ENCODE assay signal across 34 mouse cellular contexts in the genomic region with DNA sequence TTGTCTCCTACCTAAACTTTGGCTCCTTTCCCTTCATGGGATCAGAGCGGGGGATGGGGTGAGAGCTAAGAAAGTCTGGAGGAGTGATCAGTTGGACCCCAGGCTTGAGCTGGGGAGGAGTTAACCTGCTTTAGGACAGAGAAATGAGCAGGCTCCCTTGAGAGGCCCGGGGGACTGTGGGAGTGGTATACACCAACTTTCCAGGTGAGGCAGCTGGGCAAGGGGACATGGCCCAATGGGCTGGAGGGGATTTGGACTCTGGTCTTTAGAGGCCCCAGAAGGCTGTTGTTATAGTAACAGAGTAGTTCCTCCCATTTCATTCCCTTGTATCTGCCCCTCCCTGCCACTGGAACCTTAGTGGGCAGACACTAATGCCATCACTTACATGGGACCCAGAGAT. TPM values are rescaled to one million over a fixed set of nuclear protein-coding genes. Genes with fewer than 3 reads are reported as not detected.
DNase-seq lines count a peak whose midpoint lies in the region; ATAC-seq and TF ChIP-seq lines count a peak whose summit lies in the region.
"Had no signal": no experiment of that assay in that cellular context is flagged by ENCODE, and none has a peak within 500 bp of the region (broad histone marks: within the 10 kb centered on the region; RNA-seq: fewer than 3 reads in every experiment).

No protein-coding gene starts in this region.

- DNase-seq in kidney, postnatal 0 days (ENCODE audit: low spot score), result no peak
- DNase-seq in kidney, adult 2 months, result no peak
- no peak for DNase-seq in stomach, postnatal 0 days (ENCODE audit: low spot score)
- DNase-seq in layer of hippocampus, adult 11-12 months (ENCODE audit: low spot score), result no peak
- DNase-seq in gastrocnemius, postnatal 4 days (ENCODE audit: low spot score in 2 of 2), result no peak
- DNase-seq: adrenal gland, adult 8-10 months; B cell, adult 2 months; cerebellum, adult 2 months; cerebellum, postnatal 14 days; gastrocnemius, postnatal 10 days; kidney, adult 11 months; lung, adult 2 months; lung, postnatal 10 days; midbrain, embryonic 14.5 days; retina, postnatal 1 day; right cerebral cortex, postnatal 14 days had no signal

- H3K4me1 ChIP-seq in kidney, postnatal 0 days (replicated peaks; ENCODE audit: insufficient read depth, low read length), result peaks cover 9% of the 10 kb centered on the region
- no peaks in the 10 kb centered on the region for H3K4me1 ChIP-seq in kidney, adult 2 months (ENCODE audit: control insufficient read depth, insufficient read depth, low read length)
- H3K4me1 ChIP-seq in stomach, embryonic 14.5 days (ENCODE audit: control insufficient read depth, insufficient read depth, low read length), result no peaks in the 10 kb centered on the region
- H3K4me1 ChIP-seq in stomach, postnatal 0 days (replicated peaks; ENCODE audit: control insufficient read depth, insufficient read depth), result 0 out of 2 replicates have a peak, but pooled peaks cover 3% of the 10 kb centered on the region
- no peaks in the 10 kb centered on the region for H3K4me1 ChIP-seq in intestine, postnatal 0 days (replicated peaks; ENCODE audit: control insufficient read depth, insufficient read depth, low read length)
- H3K4me1 ChIP-seq in stomach, embryonic 16.5 days (ENCODE audit: control insufficient read depth, insufficient read depth, low read length), result peaks cover 4% of the 10 kb centered on the region; the same call in 1 of the 2 replicates
- H3K4me1 ChIP-seq: heart, embryonic 15.5 days; limb, embryonic 13.5 days had no signal

- no peak overlapping the region for H3K4me2 ChIP-seq in kidney, postnatal 0 days (ENCODE audit: low read length)
- no peak overlapping the region for H3K4me2 ChIP-seq in stomach, embryonic 14.5 days (replicated peaks; ENCODE audit: low read depth, low read length)
- no peak overlapping the region for H3K4me2 ChIP-seq in stomach, postnatal 0 days (replicated peaks; ENCODE audit: low read depth)
- peak overlapping the region; percentile 67 for H3K4me2 ChIP-seq in intestine, postnatal 0 days (replicated peaks; ENCODE audit: low read depth)
- peak overlapping the region; percentile 42; the same call in 1 of the 2 replicates for H3K4me2 ChIP-seq in stomach, embryonic 16.5 days (ENCODE audit: low read depth, low read length)
- H3K4me2 ChIP-seq: forebrain, embryonic 13.5 days; heart, embryonic 15.5 days; limb, embryonic 13.5 days had no signal

- no peak for TF ChIP-seq EP300 in stomach, postnatal 0 days (optimal IDR thresholded peaks at IDR 0.05)

- ATAC-seq in kidney, postnatal 0 days (replicated peaks; ENCODE audit: low FRiP score, low read depth), result peak; percentile 71; the same call in 1 of the 2 replicates
- peak; percentile 31; the same call in 1 of the 2 replicates for ATAC-seq in stomach, embryonic 14.5 days (ENCODE audit: insufficient number of reproducible peaks, insufficient read depth, low FRiP score, low read depth)
- ATAC-seq in stomach, postnatal 0 days (ENCODE audit: low FRiP score, low TSS enrichment), result no peak
- ATAC-seq in intestine, postnatal 0 days, result peak; percentile 73
- ATAC-seq in stomach, embryonic 16.5 days (ENCODE audit: insufficient read depth, low FRiP score), result peak; percentile 29; the same call in 1 of the 2 replicates
- ATAC-seq: activated CD4-positive, CD25-positive, alpha-beta regulatory T cell, adult 4 months; forebrain, embryonic 13.5 days; hindbrain, embryonic 16.5 days had no signal

- H3K9ac ChIP-seq in kidney, postnatal 0 days (ENCODE audit: low read depth, low read length), result no peak overlapping the region
- H3K9ac ChIP-seq in stomach, embryonic 14.5 days (replicated peaks; ENCODE audit: low read depth, low read length), result no peak overlapping the region
- H3K9ac ChIP-seq in stomach, postnatal 0 days (ENCODE audit: low read length), result no peak overlapping the region
- H3K9ac ChIP-seq in intestine, postnatal 0 days (ENCODE audit: low read depth, low read length), result 0 out of 2 replicates have a peak overlapping the region, but pooled peaks have one; percentile 57
- peak overlapping the region; percentile 11; the same call in 1 of the 2 replicates for H3K9ac ChIP-seq in stomach, embryonic 16.5 days (ENCODE audit: low read length)
- H3K9ac ChIP-seq: forebrain, embryonic 13.5 days; heart, embryonic 15.5 days; limb, embryonic 13.5 days had no signal

- H3K36me3 ChIP-seq in kidney, postnatal 0 days (ENCODE audit: insufficient read depth, low read length), result no peaks in the 10 kb centered on the region
- H3K36me3 ChIP-seq in kidney, adult 2 months (ENCODE audit: control insufficient read depth, insufficient read depth, low read length), result no peaks in the 10 kb centered on the region
- H3K36me3 ChIP-seq in stomach, embryonic 14.5 days (ENCODE audit: control insufficient read depth, insufficient read depth, low read length), result no peaks in the 10 kb centered on the region
- H3K36me3 ChIP-seq in stomach, postnatal 0 days (ENCODE audit: control insufficient read depth, insufficient read depth, low read length), result no peaks in the 10 kb centered on the region
- peaks cover 16% of the 10 kb centered on the region; the same call in 1 of the 2 replicates for H3K36me3 ChIP-seq in intestine, postnatal 0 days (ENCODE audit: control insufficient read depth, insufficient read depth)
- no peaks in the 10 kb centered on the region for H3K36me3 ChIP-seq in stomach, embryonic 16.5 days (ENCODE audit: control insufficient read depth, insufficient read depth, low read length)
- H3K36me3 ChIP-seq: heart, embryonic 10.5 days; heart, embryonic 15.5 days; limb, embryonic 13.5 days had no signal

- no peaks in the 10 kb centered on the region for H3K27me3 ChIP-seq in kidney, postnatal 0 days (ENCODE audit: insufficient read depth, low read length)
- H3K27me3 ChIP-seq in kidney, adult 2 months (replicated peaks; ENCODE audit: control insufficient read depth, insufficient read depth, low read length), result no peaks in the 10 kb centered on the region
- no peaks in the 10 kb centered on the region for H3K27me3 ChIP-seq in stomach, embryonic 14.5 days (ENCODE audit: control insufficient read depth, insufficient read depth, low read length)
- no peaks in the 10 kb centered on the region for H3K27me3 ChIP-seq in stomach, postnatal 0 days (ENCODE audit: control insufficient read depth, insufficient read depth, low read length)
- H3K27me3 ChIP-seq in intestine, postnatal 0 days (replicated peaks; ENCODE audit: control insufficient read depth, insufficient read depth, low read length), result no peaks in the 10 kb centered on the region
- H3K27me3 ChIP-seq in stomach, embryonic 16.5 days (ENCODE audit: control insufficient read depth, insufficient read depth, low read length), result no peaks in the 10 kb centered on the region
- H3K27me3 ChIP-seq: forebrain, embryonic 13.5 days; heart, embryonic 15.5 days; limb, embryonic 13.5 days had no signal

- no peaks in the 10 kb centered on the region for H3K9me3 ChIP-seq in kidney, postnatal 0 days (replicated peaks; ENCODE audit: low read length)
- no peaks in the 10 kb centered on the region for H3K9me3 ChIP-seq in stomach, embryonic 14.5 days (ENCODE audit: control insufficient read depth, low read depth, low read length)
- H3K9me3 ChIP-seq in stomach, postnatal 0 days (ENCODE audit: control insufficient read depth, low read length), result no peaks in the 10 kb centered on the region
- H3K9me3 ChIP-seq in intestine, postnatal 0 days (ENCODE audit: control insufficient read depth), result no peaks in the 10 kb centered on the region
- H3K9me3 ChIP-seq in stomach, embryonic 16.5 days (replicated peaks; ENCODE audit: control insufficient read depth, low read length), result no peaks in the 10 kb centered on the region
- H3K9me3 ChIP-seq: forebrain, embryonic 13.5 days; heart, embryonic 10.5 days; heart, embryonic 15.5 days; limb, embryonic 13.5 days had no signal

- no peak for TF ChIP-seq CTCF in kidney, postnatal 0 days (IDR thresholded peaks at IDR 0.05; ENCODE audit: low read depth)
- no peak for TF ChIP-seq CTCF in kidney, adult 2 months (conservative IDR thresholded peaks at IDR 0.05; ENCODE audit: insufficient read depth, insufficient read length, low read depth, low read length)
- TF ChIP-seq CTCF in stomach, postnatal 0 days (IDR thresholded peaks at IDR 0.05; ENCODE audit: low read depth), result no peak
- TF ChIP-seq CTCF in intestine, postnatal 0 days (IDR thresholded peaks at IDR 0.05; ENCODE audit: low read depth), result no peak

- H3K4me3 ChIP-seq in kidney, postnatal 0 days (replicated peaks; ENCODE audit: low read depth, low read length), result no peak overlapping the region
- no peak overlapping the region for H3K4me3 ChIP-seq in kidney, adult 2 months (ENCODE audit: insufficient read depth, low read depth, low read length)
- no peak overlapping the region for H3K4me3 ChIP-seq in stomach, embryonic 14.5 days (ENCODE audit: low read depth, low read length)
- no peak overlapping the region for H3K4me3 ChIP-seq in stomach, postnatal 0 days (ENCODE audit: low read depth, low read length)
- H3K4me3 ChIP-seq in intestine, postnatal 0 days (ENCODE audit: low read depth, low read length), result peak overlapping the region; percentile 45
- peak overlapping the region; percentile 30 for H3K4me3 ChIP-seq in stomach, embryonic 16.5 days (replicated peaks; ENCODE audit: low read length)
- H3K4me3 ChIP-seq: forebrain, embryonic 13.5 days; heart, embryonic 10.5 days; heart, embryonic 15.5 days; left cerebral cortex, adult 2 months; limb, embryonic 13.5 days had no signal

- TF ChIP-seq POLR2A in kidney, adult 2 months (IDR thresholded peaks at IDR 0.05; ENCODE audit: low read depth, low read length), result no peak

- no peak overlapping the region for H3K27ac ChIP-seq in kidney, postnatal 0 days
- no peak overlapping the region for H3K27ac ChIP-seq in kidney, adult 2 months (ENCODE audit: insufficient read depth, low read depth, low read length)
- H3K27ac ChIP-seq in stomach, embryonic 14.5 days (ENCODE audit: low read length), result no peak overlapping the region
- no peak overlapping the region; the same call in 1 of the 2 replicates for H3K27ac ChIP-seq in stomach, postnatal 0 days (replicated peaks)
- H3K27ac ChIP-seq in intestine, postnatal 0 days (ENCODE audit: low read depth, low read length), result peak overlapping the region; percentile 90
- peak overlapping the region; percentile 38 for H3K27ac ChIP-seq in stomach, embryonic 16.5 days (ENCODE audit: low read length)
- H3K27ac ChIP-seq: forebrain, embryonic 13.5 days; heart, embryonic 10.5 days; heart, embryonic 15.5 days; left cerebral cortex, adult 2 months; limb, embryonic 13.5 days; macrophage had no signal

- 86% methylated on average over 2 of the region's 2 CpGs for WGBS in kidney, postnatal 0 days
- 74% methylated on average over 2 of the region's 2 CpGs for WGBS in kidney, adult 2 months
- WGBS in stomach, embryonic 14.5 days, result 77% methylated on average over 2 of the region's 2 CpGs
- 76% methylated on average over 2 of the region's 2 CpGs for WGBS in stomach, postnatal 0 days
- 39% methylated on average over 2 of the region's 2 CpGs for WGBS in intestine, postnatal 0 days
- 66% methylated on average over 2 of the region's 2 CpGs for WGBS in stomach, embryonic 16.5 days

RNA-seq across cellular contexts. Expression of a gene that starts 1.3 kb away (rescaled TPM):
- 3.6 and 3.9 TPM in 2 replicates for polyA plus RNA-seq in kidney, postnatal 0 days (2015; fragmentation: Nextera tagmentation; extraction: Ambion mirVana)
- polyA plus RNA-seq in kidney, adult 2 months (2012; rRNA removed), result 0.26 and 0.58 TPM in 2 replicates
- polyA plus RNA-seq in stomach, embryonic 14.5 days (2014; fragmentation: Nextera tagmentation; extraction: Ambion mirVana), result 11.6 and 12.5 TPM in 2 replicates
- 3.3 and 3.5 TPM in 2 replicates for polyA plus RNA-seq in stomach, postnatal 0 days (2015; fragmentation: Nextera tagmentation; extraction: Ambion mirVana)
- 26.7 and 28.4 TPM in 2 replicates for polyA plus RNA-seq in intestine, postnatal 0 days (2015; fragmentation: Nextera tagmentation; extraction: Ambion mirVana)
- 13.7 and 13.8 TPM in 2 replicates for polyA plus RNA-seq in stomach, embryonic 16.5 days (2015; fragmentation: Nextera tagmentation; extraction: Ambion mirVana)
- not detected for total RNA-seq in gastrocnemius, postnatal 4 days (2021)
- total RNA-seq: adrenal gland, adult 8-10 months; gastrocnemius, postnatal 10 days had no signal
- polyA plus RNA-seq: macrophage had no signal

RNA-seq across cellular contexts. Expression of a gene that starts 4.6 kb away (rescaled TPM):
- polyA plus RNA-seq in kidney, postnatal 0 days (2015; fragmentation: Nextera tagmentation; extraction: Ambion mirVana), result 0.62 and 1.2 TPM in 2 replicates
- polyA plus RNA-seq in kidney, adult 2 months (2012; rRNA removed), result 0.41 and 0.53 TPM in 2 replicates
- 0.82 and 1.5 TPM in 2 replicates for polyA plus RNA-seq in stomach, embryonic 14.5 days (2014; fragmentation: Nextera tagmentation; extraction: Ambion mirVana)
- 0.41 and 0.51 TPM in 2 replicates for polyA plus RNA-seq in stomach, postnatal 0 days (2015; fragmentation: Nextera tagmentation; extraction: Ambion mirVana)
- polyA plus RNA-seq in intestine, postnatal 0 days (2015; fragmentation: Nextera tagmentation; extraction: Ambion mirVana), result 0.48 and 1.3 TPM in 2 replicates
- 8.1 and 8.5 TPM in 2 replicates for polyA plus RNA-seq in stomach, embryonic 16.5 days (2015; fragmentation: Nextera tagmentation; extraction: Ambion mirVana)
- under 1 TPM in 1 of 2 experiments, not detected in 1; 0.20 TPM for total RNA-seq in gastrocnemius, postnatal 4 days (2021)
- total RNA-seq: layer of hippocampus, adult 18-20 months; layer of hippocampus, postnatal 10 days; left cerebral cortex, adult 2 months; left cerebral cortex, postnatal 36 days had no signal
- polyA plus RNA-seq: macrophage; testis, adult 2 months; urinary bladder, adult 2 months had no signal

RNA-seq across cellular contexts. Expression of a gene that starts 23.2 kb away (rescaled TPM):
- polyA plus RNA-seq in kidney, postnatal 0 days (2015; fragmentation: Nextera tagmentation; extraction: Ambion mirVana), result 0.80 and 0.93 TPM in 2 replicates
- 2.0 and 6.0 TPM in 2 replicates for polyA plus RNA-seq in kidney, adult 2 months (2012; rRNA removed)
- polyA plus RNA-seq in stomach, embryonic 14.5 days (2014; fragmentation: Nextera tagmentation; extraction: Ambion mirVana), result 2.9 and 3.5 TPM in 2 replicates
- 7.2 and 7.6 TPM in 2 replicates for polyA plus RNA-seq in stomach, postnatal 0 days (2015; fragmentation: Nextera tagmentation; extraction: Ambion mirVana)
- 2.6 TPM in 2 replicates for polyA plus RNA-seq in intestine, postnatal 0 days (2015; fragmentation: Nextera tagmentation; extraction: Ambion mirVana)
- polyA plus RNA-seq in stomach, embryonic 16.5 days (2015; fragmentation: Nextera tagmentation; extraction: Ambion mirVana), result 5.6 and 31.0 TPM in 2 replicates
- 100 to 1,000 TPM; 585 to 600 TPM for total RNA-seq in gastrocnemius, postnatal 4 days (2021)
- total RNA-seq: granulocyte monocyte progenitor cell, adult 5-6 weeks; layer of hippocampus, adult 18-20 months; left cerebral cortex, adult 2 months; left cerebral cortex, postnatal 36 days; monocyte, adult 5-6 weeks had no signal
- polyA plus RNA-seq: macrophage had no signal

RNA-seq across cellular contexts. Expression of a gene that starts 46.1 kb away (rescaled TPM):
- polyA plus RNA-seq in kidney, postnatal 0 days (2015; fragmentation: Nextera tagmentation; extraction: Ambion mirVana), result 77.5 and 82.6 TPM in 2 replicates
- polyA plus RNA-seq in kidney, adult 2 months (2012; rRNA removed), result 18.2 and 25.8 TPM in 2 replicates
- polyA plus RNA-seq in stomach, embryonic 14.5 days (2014; fragmentation: Nextera tagmentation; extraction: Ambion mirVana), result 62.8 and 67.4 TPM in 2 replicates
- 42.3 and 43.8 TPM in 2 replicates for polyA plus RNA-seq in stomach, postnatal 0 days (2015; fragmentation: Nextera tagmentation; extraction: Ambion mirVana)
- polyA plus RNA-seq in intestine, postnatal 0 days (2015; fragmentation: Nextera tagmentation; extraction: Ambion mirVana), result 52.1 and 53.9 TPM in 2 replicates
- 54.4 and 54.5 TPM in 2 replicates for polyA plus RNA-seq in stomach, embryonic 16.5 days (2015; fragmentation: Nextera tagmentation; extraction: Ambion mirVana)
- 10 to 100 TPM; 11.7 to 13.4 TPM for total RNA-seq in gastrocnemius, postnatal 4 days (2021)

RNA-seq across cellular contexts. Expression of a gene that starts 46.2 kb away (rescaled TPM):
- polyA plus RNA-seq in kidney, postnatal 0 days (2015; fragmentation: Nextera tagmentation; extraction: Ambion mirVana), result 8.0 and 8.1 TPM in 2 replicates
- polyA plus RNA-seq in kidney, adult 2 months (2012; rRNA removed), result 45.8 and 46.2 TPM in 2 replicates
- polyA plus RNA-seq in stomach, embryonic 14.5 days (2014; fragmentation: Nextera tagmentation; extraction: Ambion mirVana), result 24.1 and 26.5 TPM in 2 replicates
- polyA plus RNA-seq in stomach, postnatal 0 days (2015; fragmentation: Nextera tagmentation; extraction: Ambion mirVana), result 3.0 and 3.5 TPM in 2 replicates
- polyA plus RNA-seq in intestine, postnatal 0 days (2015; fragmentation: Nextera tagmentation; extraction: Ambion mirVana), result 3.8 and 4.2 TPM in 2 replicates
- 11.3 and 12.4 TPM in 2 replicates for polyA plus RNA-seq in stomach, embryonic 16.5 days (2015; fragmentation: Nextera tagmentation; extraction: Ambion mirVana)
- total RNA-seq in gastrocnemius, postnatal 4 days (2021), result 10 to 100 TPM; 26.9 to 29.3 TPM

Comparison
In these comparisons a context has a peak if more than half of its experiments do, and no peak if none do; other contexts are left out.
1. H3K27ac ChIP-seq: peak in intestine, postnatal 0 days (single experiment) and stomach, embryonic 16.5 days (single experiment); none in kidney, postnatal 0 days (single experiment), kidney, adult 2 months (single experiment), stomach, embryonic 14.5 days (single experiment) and stomach, postnatal 0 days (single experiment).
2. H3K4me2 ChIP-seq: peak in intestine, postnatal 0 days (single experiment) and stomach, embryonic 16.5 days (single experiment); none in kidney, postnatal 0 days (single experiment), stomach, embryonic 14.5 days (single experiment) and stomach, postnatal 0 days (single experiment).
3. H3K4me3 ChIP-seq: peak in intestine, postnatal 0 days (single experiment) and stomach, embryonic 16.5 days (single experiment); none in kidney, postnatal 0 days (single experiment), kidney, adult 2 months (single experiment), stomach, embryonic 14.5 days (single experiment) and stomach, postnatal 0 days (single experiment).
4. H3K9ac ChIP-seq: peak in intestine, postnatal 0 days (single experiment) and stomach, embryonic 16.5 days (single experiment); none in kidney, postnatal 0 days (single experiment), stomach, embryonic 14.5 days (single experiment) and stomach, postnatal 0 days (single experiment).